Mouse (Mus musculus) frontal cortex, adult (tissue): Measurements from ENCODE around the gene Prdx4.
"Not testable (repeated sequence)": the region's sequence is repeated elsewhere in the genome, so short reads cannot be mapped to it uniquely, and the experiment has no call there.

Source experiments
- ATAC-seq: cut with Nextera tagmentation; 2 replicates; pipeline ENCODE4 v1.9.2; 2017; ENCODE audit warnings: mild to moderate bottlenecking, moderate library complexity, mixed read lengths; ENCODE audit not compliant: low TSS enrichment

Gene Prdx4

GRCm38 (mm10) chrX:155340654-155341053 is at the start of gene Prdx4:
TSS of gene Prdx4 (minus strand) at chrX:155340754.
- ATAC-seq = no peak

DNA sequence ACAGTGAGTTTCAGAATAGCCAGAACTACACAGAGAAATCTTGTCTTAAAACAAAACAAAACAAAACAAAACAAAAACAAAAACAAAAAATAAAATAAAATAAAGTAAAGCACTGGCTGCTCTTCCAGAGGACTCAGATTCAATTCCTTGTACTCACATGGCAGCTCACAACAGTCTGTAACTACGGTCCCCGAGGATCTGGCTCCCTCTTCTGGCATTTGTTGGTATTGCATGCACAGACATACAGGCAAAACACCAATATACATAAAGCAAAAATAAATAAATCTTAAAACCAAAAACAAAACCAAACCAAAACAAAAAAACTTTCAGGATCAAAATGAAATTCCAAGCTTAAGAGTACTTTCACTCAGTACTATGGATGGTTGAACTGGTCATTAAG is 36.0 kb upstream of the Prdx4 start:
- ATAC-seq = no peak

GRCm38 (mm10) chrX:155375458-155375857 is 34.9 kb upstream of the Prdx4 start:
- no peak for ATAC-seq

DNA sequence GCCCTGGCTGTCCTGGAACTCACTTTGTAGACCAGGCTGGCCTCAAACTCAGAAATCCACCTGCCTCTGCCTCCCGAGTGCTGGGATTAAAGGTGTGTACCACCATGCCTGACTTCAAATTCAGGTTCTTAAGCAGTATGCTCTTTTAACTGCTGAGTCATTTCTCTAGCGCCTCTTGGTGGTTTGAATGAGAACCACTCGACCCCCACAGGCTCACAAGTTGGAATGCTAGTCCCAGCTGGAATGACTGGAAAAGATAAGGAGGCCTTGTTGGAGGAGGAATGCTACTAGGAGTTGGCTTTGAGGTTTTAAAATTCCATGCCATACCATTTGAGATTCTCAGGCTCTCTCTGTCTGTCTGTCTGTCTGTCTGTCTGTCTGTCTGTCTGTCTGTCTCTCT is 29.6 kb upstream of the Prdx4 start:
- not testable (repeated sequence) for ATAC-seq

- peak; percentile 59 for ATAC-seq
Observed at GRCm38 (mm10) chrX:155365095-155365494, 24.5 kb upstream of the Prdx4 start.

DNA sequence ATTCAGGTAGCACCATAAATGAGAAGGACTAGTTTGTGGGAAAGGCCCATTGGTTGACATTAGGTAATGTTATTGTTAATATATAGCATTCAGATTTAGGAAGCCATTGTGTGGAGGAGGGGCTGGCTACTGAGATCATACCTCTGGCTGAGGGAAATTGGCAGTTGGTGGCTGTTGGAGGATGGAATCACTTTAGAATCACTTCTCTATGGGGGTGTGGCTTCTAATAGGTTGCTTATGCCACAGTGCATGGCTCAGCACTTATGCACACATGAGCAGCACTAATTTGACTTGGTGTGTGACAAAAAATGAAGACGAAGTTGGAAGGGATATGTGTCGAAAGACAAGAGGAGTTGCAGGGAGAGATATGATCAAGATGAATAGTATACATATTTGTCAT is 5.7 kb upstream of the Prdx4 start:
- ATAC-seq = no peak

- ATAC-seq = peak; percentile 98
Observed at GRCm38 (mm10) chrX:155337905-155338721, 2.4 kb downstream of the Prdx4 start.

GRCm38 (mm10) chrX:155337567-155337904 is 3.0 kb downstream of the Prdx4 start:
- ATAC-seq = peak; percentile 39

GRCm38 (mm10) chrX:155318005-155318404 is 22.5 kb downstream of the Prdx4 start:
- peak; percentile 78 for ATAC-seq

DNA sequence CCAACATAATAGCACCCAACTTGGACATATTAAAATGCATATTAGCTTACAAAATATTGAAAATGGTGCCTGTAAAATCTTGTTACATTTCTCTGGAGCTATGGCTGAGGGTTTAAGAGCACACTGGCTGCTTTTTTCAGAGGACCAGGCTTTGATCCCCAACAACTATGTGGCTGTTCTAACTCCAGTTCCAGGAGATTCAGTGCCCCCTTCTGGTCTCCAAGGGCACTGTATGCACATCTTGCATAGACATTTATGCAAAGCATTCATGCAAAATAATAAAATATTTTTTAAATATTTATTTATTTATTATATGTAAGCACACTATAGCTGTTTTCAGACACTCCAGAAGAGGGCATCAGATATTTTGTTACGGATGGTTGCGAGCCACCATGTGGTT is 34.2 kb downstream of the Prdx4 start:
- no peak for ATAC-seq

DNA sequence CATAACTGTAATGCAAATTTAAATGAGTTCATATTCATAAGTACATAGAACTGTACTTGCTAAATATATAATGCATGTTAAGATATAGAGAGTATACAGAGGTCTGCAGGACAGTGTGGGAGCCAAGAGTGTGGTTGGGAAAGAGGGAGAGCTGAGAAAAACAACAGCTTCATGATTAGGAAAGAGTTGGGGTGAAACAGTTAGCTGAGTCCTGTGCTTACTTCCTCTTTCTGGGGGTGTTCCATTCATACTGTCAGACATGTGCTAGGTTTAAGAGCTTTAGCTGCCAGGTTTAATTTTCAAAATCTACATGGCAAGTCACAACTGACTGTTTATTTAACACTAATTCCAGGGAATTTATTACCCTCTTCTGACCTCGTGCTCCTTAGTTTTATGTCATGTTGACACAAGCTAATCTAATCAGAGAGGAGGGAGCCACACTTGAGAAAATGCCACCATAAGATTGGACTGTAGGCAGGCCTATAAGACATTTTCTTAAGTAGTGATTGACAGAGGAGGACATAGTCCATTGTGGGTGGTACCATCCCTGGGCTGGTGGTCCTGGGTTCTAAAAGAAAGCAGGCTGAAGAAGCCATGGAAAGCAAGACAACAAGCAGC is 60.0 kb downstream of the Prdx4 start:
- no peak for ATAC-seq

DNA sequence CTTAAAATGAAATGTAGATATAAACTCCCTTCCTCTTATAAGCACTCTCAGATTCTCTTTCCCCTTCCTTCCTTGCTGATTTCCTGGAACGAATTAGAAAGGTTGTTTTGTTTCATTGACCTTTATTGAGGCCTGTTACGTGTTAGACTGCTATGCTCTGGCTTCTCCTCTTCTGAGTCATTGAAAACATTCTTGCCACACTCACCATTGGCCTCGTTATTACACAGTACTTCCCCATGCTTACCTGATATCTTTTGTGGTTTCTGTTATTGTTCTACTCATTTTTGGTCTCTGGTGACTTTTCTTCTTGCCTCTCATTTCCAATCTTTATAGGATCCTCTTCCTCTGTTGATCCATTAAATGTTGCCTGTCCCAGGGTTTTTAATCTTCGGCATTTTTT is 62.1 kb downstream of the Prdx4 start:
- ATAC-seq = no peak
